In the genomic region with DNA sequence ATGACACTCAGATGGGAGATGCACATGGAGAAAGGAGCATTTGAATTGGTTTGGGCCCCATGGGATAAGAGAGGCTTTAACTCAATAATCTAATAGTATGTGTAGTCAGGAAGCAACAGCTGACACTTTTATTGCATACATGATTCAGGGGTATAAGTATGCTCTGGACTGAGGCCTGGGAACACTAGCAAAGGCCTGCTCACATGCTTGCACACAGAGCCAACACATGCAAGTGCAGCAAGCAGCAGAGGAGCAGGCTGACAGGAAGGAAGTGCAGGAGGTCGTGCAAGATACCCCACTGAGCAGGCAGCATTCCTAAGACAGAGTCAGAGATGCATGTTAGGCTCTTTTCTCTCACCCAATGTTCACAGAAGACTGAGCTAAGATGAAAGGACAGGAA, we compare ENCODE assay signal across 33 mouse cellular contexts. TPM values are rescaled to one million over a fixed set of nuclear protein-coding genes. Genes with fewer than 3 reads are reported as not detected.
DNase-seq lines count a peak whose midpoint lies in the region; ATAC-seq and TF ChIP-seq lines count a peak whose summit lies in the region.
"Had no signal": no experiment of that assay in that cellular context is flagged by ENCODE, and none has a peak within 500 bp of the region (broad histone marks: within the 10 kb centered on the region; RNA-seq: fewer than 3 reads in every experiment).

No protein-coding gene starts in this region.

- no peak overlapping the region for H3K9ac ChIP-seq in limb, embryonic 12.5 days (replicated peaks)
- H3K9ac ChIP-seq in limb, embryonic 13.5 days = no peak overlapping the region
- H3K9ac ChIP-seq in liver, embryonic 11.5 days (ENCODE audit: low read depth, low read length) = no peak overlapping the region
- H3K9ac ChIP-seq in midbrain, postnatal 0 days (replicated peaks; ENCODE audit: low read length, poor library complexity, severe bottlenecking) = no peak overlapping the region
- H3K9ac ChIP-seq: forebrain, embryonic 12.5 days; forebrain, postnatal 0 days; heart, embryonic 12.5 days; hindbrain, embryonic 13.5 days; liver, embryonic 12.5 days; liver, postnatal 0 days; stomach, embryonic 15.5 days had no signal

- 21% methylated on average over 1 of the region's 1 CpGs for WGBS in limb, embryonic 12.5 days
- WGBS in limb, embryonic 10.5 days = 42% methylated on average over 1 of the region's 1 CpGs
- 29% methylated on average over 1 of the region's 1 CpGs for WGBS in limb, embryonic 13.5 days
- 40% methylated on average over 1 of the region's 1 CpGs for WGBS in liver, embryonic 11.5 days
- WGBS in midbrain, postnatal 0 days = 12% methylated on average over 1 of the region's 1 CpGs

- no peaks in the 10 kb centered on the region for H3K27me3 ChIP-seq in limb, embryonic 12.5 days
- no peaks in the 10 kb centered on the region for H3K27me3 ChIP-seq in limb, embryonic 10.5 days (ENCODE audit: low read depth, poor library complexity, severe bottlenecking)
- no peaks in the 10 kb centered on the region for H3K27me3 ChIP-seq in limb, embryonic 13.5 days
- no peaks in the 10 kb centered on the region for H3K27me3 ChIP-seq in liver, embryonic 11.5 days (replicated peaks; ENCODE audit: control insufficient read depth, insufficient read depth, low read length)
- no peaks in the 10 kb centered on the region for H3K27me3 ChIP-seq in midbrain, postnatal 0 days (ENCODE audit: insufficient read depth, low read length)
- H3K27me3 ChIP-seq: forebrain, embryonic 12.5 days; heart, embryonic 12.5 days; hindbrain, embryonic 13.5 days; liver, embryonic 12.5 days; stomach, embryonic 15.5 days had no signal

- peaks cover 10% of the 10 kb centered on the region for H3K4me1 ChIP-seq in limb, embryonic 12.5 days (replicated peaks)
- H3K4me1 ChIP-seq in limb, embryonic 10.5 days = peaks cover 14% of the 10 kb centered on the region
- H3K4me1 ChIP-seq in limb, embryonic 13.5 days = peaks cover 12% of the 10 kb centered on the region; the same call in 1 of the 2 replicates
- no peaks in the 10 kb centered on the region for H3K4me1 ChIP-seq in liver, embryonic 11.5 days (replicated peaks; ENCODE audit: control insufficient read depth, insufficient read depth, low read length)
- H3K4me1 ChIP-seq in midbrain, postnatal 0 days (ENCODE audit: insufficient read depth, low read length) = no peaks in the 10 kb centered on the region
- H3K4me1 ChIP-seq: forebrain, embryonic 12.5 days; heart, embryonic 12.5 days; hindbrain, embryonic 13.5 days; liver, embryonic 12.5 days; stomach, embryonic 15.5 days had no signal

- no peak; the same call in 1 of the 2 replicates for ATAC-seq in limb, embryonic 12.5 days (ENCODE audit: insufficient number of reproducible peaks, insufficient read depth, low FRiP score, low TSS enrichment, low read depth)
- ATAC-seq in limb, embryonic 13.5 days (ENCODE audit: low FRiP score, low read depth) = peak; percentile 48; the same call in 1 of the 2 replicates
- ATAC-seq in liver, embryonic 11.5 days (replicated peaks; ENCODE audit: low FRiP score) = no peak; the same call in 1 of the 2 replicates
- no peak for ATAC-seq in midbrain, postnatal 0 days (ENCODE audit: low FRiP score)
- ATAC-seq: CD4-positive, CD25-positive, alpha-beta regulatory T cell, adult 4 months; forebrain, postnatal 0 days; liver, embryonic 12.5 days; liver, postnatal 0 days; midbrain, embryonic 16.5 days had no signal

- no peaks in the 10 kb centered on the region for H3K9me3 ChIP-seq in limb, embryonic 12.5 days
- H3K9me3 ChIP-seq in limb, embryonic 10.5 days (replicated peaks) = no peaks in the 10 kb centered on the region
- no peaks in the 10 kb centered on the region for H3K9me3 ChIP-seq in limb, embryonic 13.5 days
- H3K9me3 ChIP-seq in liver, embryonic 11.5 days (ENCODE audit: control insufficient read depth, low read length) = no peaks in the 10 kb centered on the region
- no peaks in the 10 kb centered on the region for H3K9me3 ChIP-seq in midbrain, postnatal 0 days (ENCODE audit: low read length)
- H3K9me3 ChIP-seq: forebrain, embryonic 12.5 days; heart, embryonic 12.5 days; hindbrain, embryonic 13.5 days; liver, embryonic 12.5 days; stomach, embryonic 15.5 days had no signal

- no peak overlapping the region for H3K4me2 ChIP-seq in limb, embryonic 12.5 days
- H3K4me2 ChIP-seq in limb, embryonic 13.5 days (replicated peaks) = no peak overlapping the region
- no peak overlapping the region for H3K4me2 ChIP-seq in liver, embryonic 11.5 days
- H3K4me2 ChIP-seq in midbrain, postnatal 0 days (ENCODE audit: low read depth, low read length, poor library complexity, severe bottlenecking) = no peak overlapping the region
- H3K4me2 ChIP-seq: forebrain, embryonic 12.5 days; heart, embryonic 12.5 days; hindbrain, embryonic 13.5 days; liver, embryonic 12.5 days; stomach, embryonic 15.5 days had no signal

- DNase-seq in kidney, adult 9 months = peak; percentile 11
- no peak for DNase-seq in kidney, adult 8-10 months
- no peak for DNase-seq in limb, embryonic 10.5 days (ENCODE audit: low spot score)
- peak; percentile 51 for DNase-seq in kidney, postnatal 10 days
- DNase-seq in liver, embryonic 11.5 days (ENCODE audit: low spot score) = no peak
- DNase-seq in midbrain, postnatal 0 days (ENCODE audit: low spot score) = no peak
- DNase-seq: adrenal gland, postnatal 14 days; cerebellum, adult 11-12 months; cerebellum, postnatal 14 days; forebrain, postnatal 0 days; heart, adult 2 months; heart, postnatal 4 days; liver, postnatal 0 days; lung, postnatal 36 days; right cerebral cortex, postnatal 25 days had no signal

- H3K4me3 ChIP-seq in limb, embryonic 12.5 days (replicated peaks) = no peak overlapping the region
- no peak overlapping the region for H3K4me3 ChIP-seq in limb, embryonic 10.5 days
- H3K4me3 ChIP-seq in limb, embryonic 13.5 days = no peak overlapping the region
- no peak overlapping the region for H3K4me3 ChIP-seq in liver, embryonic 11.5 days (ENCODE audit: low read depth, low read length)
- no peak overlapping the region for H3K4me3 ChIP-seq in midbrain, postnatal 0 days (ENCODE audit: low read depth, low read length)
- H3K4me3 ChIP-seq: forebrain, embryonic 12.5 days; heart, adult 2 months; heart, embryonic 12.5 days; hindbrain, embryonic 13.5 days; liver, embryonic 12.5 days; myocyte; stomach, embryonic 15.5 days had no signal

- H3K27ac ChIP-seq in limb, embryonic 12.5 days = peak overlapping the region; percentile 51; the same call in 1 of the 2 replicates
- H3K27ac ChIP-seq in limb, embryonic 10.5 days = no peak overlapping the region
- no peak overlapping the region for H3K27ac ChIP-seq in limb, embryonic 13.5 days
- H3K27ac ChIP-seq in liver, embryonic 11.5 days (ENCODE audit: low read depth, low read length) = no peak overlapping the region
- no peak overlapping the region for H3K27ac ChIP-seq in midbrain, postnatal 0 days (ENCODE audit: low read depth, low read length)
- H3K27ac ChIP-seq: forebrain, embryonic 12.5 days; heart, adult 2 months; hindbrain, embryonic 13.5 days; liver, embryonic 12.5 days; stomach, embryonic 15.5 days had no signal

- peaks cover 59% of the 10 kb centered on the region for H3K36me3 ChIP-seq in limb, embryonic 12.5 days
- peaks cover 72% of the 10 kb centered on the region for H3K36me3 ChIP-seq in limb, embryonic 10.5 days
- H3K36me3 ChIP-seq in limb, embryonic 13.5 days = peaks cover 49% of the 10 kb centered on the region
- H3K36me3 ChIP-seq in liver, embryonic 11.5 days (ENCODE audit: control insufficient read depth, insufficient read depth, low read length) = peaks cover 2% of the 10 kb centered on the region; the same call in 1 of the 2 replicates
- H3K36me3 ChIP-seq in midbrain, postnatal 0 days (ENCODE audit: insufficient read depth, low read length) = peaks cover 16% of the 10 kb centered on the region
- H3K36me3 ChIP-seq: stomach, embryonic 15.5 days had no signal

- TF ChIP-seq CTCF in midbrain, postnatal 0 days (IDR thresholded peaks at IDR 0.05) = no peak

RNA-seq across cellular contexts. Expression of a gene that starts 16.0 kb away (rescaled TPM):
- polyA plus RNA-seq in limb, embryonic 12.5 days (2016; fragmentation: Nextera tagmentation; extraction: Ambion mirVana) = 2.8 and 3.4 TPM in 2 replicates
- polyA plus RNA-seq in limb, embryonic 10.5 days (2016; fragmentation: Nextera tagmentation; extraction: Ambion mirVana) = 3.7 and 5.2 TPM in 2 replicates
- 3.5 and 4.3 TPM in 2 replicates for polyA plus RNA-seq in limb, embryonic 13.5 days (2015; fragmentation: Nextera tagmentation; extraction: Ambion mirVana)
- polyA plus RNA-seq in liver, embryonic 11.5 days (2014; fragmentation: Nextera tagmentation; extraction: Ambion mirVana) = 17.1 TPM in 2 replicates
- total RNA-seq in midbrain, postnatal 0 days (2014; rRNA removed) = 0.14 and 1.4 TPM in 2 replicates
- polyA plus RNA-seq in midbrain, postnatal 0 days (2015; fragmentation: Nextera tagmentation; extraction: Ambion mirVana) = 4.7 and 5.0 TPM in 2 replicates
- total RNA-seq: forebrain, postnatal 0 days; gastrocnemius, adult 8-10 months had no signal

RNA-seq across cellular contexts. Expression of a gene that starts 39.6 kb away (rescaled TPM):
- polyA plus RNA-seq in limb, embryonic 12.5 days (2016; fragmentation: Nextera tagmentation; extraction: Ambion mirVana) = 133 and 135 TPM in 2 replicates
- 117 and 126 TPM in 2 replicates for polyA plus RNA-seq in limb, embryonic 10.5 days (2016; fragmentation: Nextera tagmentation; extraction: Ambion mirVana)
- polyA plus RNA-seq in limb, embryonic 13.5 days (2015; fragmentation: Nextera tagmentation; extraction: Ambion mirVana) = 116 and 118 TPM in 2 replicates
- polyA plus RNA-seq in liver, embryonic 11.5 days (2014; fragmentation: Nextera tagmentation; extraction: Ambion mirVana) = 75.9 and 76.9 TPM in 2 replicates
- 73.0 and 100 TPM in 2 replicates for total RNA-seq in midbrain, postnatal 0 days (2014; rRNA removed)
- polyA plus RNA-seq in midbrain, postnatal 0 days (2015; fragmentation: Nextera tagmentation; extraction: Ambion mirVana) = 152 and 174 TPM in 2 replicates

RNA-seq across cellular contexts. Expression of a gene that starts 52.6 kb away (rescaled TPM):
- not detected in 2 replicates for polyA plus RNA-seq in limb, embryonic 12.5 days (2016; fragmentation: Nextera tagmentation; extraction: Ambion mirVana)
- polyA plus RNA-seq in limb, embryonic 10.5 days (2016; fragmentation: Nextera tagmentation; extraction: Ambion mirVana) = not detected in 2 replicates
- polyA plus RNA-seq in limb, embryonic 13.5 days (2015; fragmentation: Nextera tagmentation; extraction: Ambion mirVana) = 0.19 TPM in 1 of 2 replicates, not detected in the other
- polyA plus RNA-seq in liver, embryonic 11.5 days (2014; fragmentation: Nextera tagmentation; extraction: Ambion mirVana) = not detected in 2 replicates
- total RNA-seq in midbrain, postnatal 0 days (2014; rRNA removed) = 12.6 and 16.1 TPM in 2 replicates
- 47.5 and 47.7 TPM in 2 replicates for polyA plus RNA-seq in midbrain, postnatal 0 days (2015; fragmentation: Nextera tagmentation; extraction: Ambion mirVana)
- total RNA-seq: adrenal gland, postnatal 14 days; gastrocnemius, adult 8-10 months; gastrocnemius, postnatal 4 days; heart, adult 2 months; heart, postnatal 4 days; megakaryocyte-erythroid progenitor cell, adult 5-6 weeks; neutrophil, adult 5-6 weeks had no signal
- polyA plus RNA-seq: CD4-positive, CD25-positive, alpha-beta regulatory T cell, adult 4 months; embryonic facial prominence, embryonic 14.5 days; heart, adult 2 months; heart, embryonic 12.5 days; heart, postnatal 0 days; limb, embryonic 11.5 days; liver, embryonic 12.5 days; liver, postnatal 0 days; lung, embryonic 16.5 days; myocyte had no signal

Comparison
In these comparisons a context has a peak if more than half of its experiments do, and no peak if none do; other contexts are left out.
1. DNase-seq: peak in kidney, adult 9 months (single experiment) and kidney, postnatal 10 days (single experiment); none in kidney, adult 8-10 months (0 of 2), limb, embryonic 10.5 days (single experiment), liver, embryonic 11.5 days (single experiment) and midbrain, postnatal 0 days (single experiment).
2. RNA of a gene that starts 52.6 kb away (polyA plus RNA-seq): 47.5 to 47.7 TPM in midbrain, postnatal 0 days; not detected in limb, embryonic 12.5 days, 0.19 TPM in limb, embryonic 13.5 days, not detected in limb, embryonic 10.5 days and not detected in liver, embryonic 11.5 days; every median in the first group is over 10 times any median in the second.